Mouse (Mus musculus): Measurements from ENCODE around the gene Arhgap24. TPM values are rescaled to one million over a fixed set of nuclear protein-coding genes. Genes with fewer than 3 reads are reported as not detected.
A peak's percentile ranks its signal among the peaks of the same experiment; 100 is the strongest.

Arhgap24 gene
- total and polyA plus RNA-seq, 2 experiments: 4.6 to 6.9 TPM

DNA sequence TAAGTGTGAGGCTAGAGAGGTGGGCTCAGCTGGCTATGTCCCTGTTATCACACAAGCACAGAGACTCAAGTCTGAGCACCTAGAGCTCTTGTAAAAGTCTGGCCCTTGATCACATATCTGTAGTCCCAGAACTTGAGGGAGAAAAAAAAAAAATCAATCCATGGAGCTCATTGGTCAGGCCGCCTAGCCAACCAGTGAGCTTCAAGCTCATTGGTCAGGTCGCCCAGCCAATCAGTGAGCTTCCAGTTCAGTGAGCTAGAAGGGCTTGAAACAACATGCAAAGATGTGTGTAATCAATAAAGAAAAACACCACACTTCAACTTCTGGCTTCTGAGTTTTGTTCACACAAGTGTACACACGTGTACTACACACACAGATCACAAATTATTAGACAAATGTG, 242.4 kb downstream of the Arhgap24 start:
- WGBS: 93% methylated on average over 3 of the region's 3 CpGs
- Histone ChIP-seq H3K27me3 (ENCODE audit: control insufficient read depth, insufficient read depth, low read length) (no peaks in the 10 kb centered on the region), H3K9ac (ENCODE audit: low read depth, low read length) (no peak overlapping the region), H3K36me3 (ENCODE audit: control insufficient read depth, insufficient read depth, low read length) (no peaks in the 10 kb centered on the region), H3K27ac (replicated peaks; ENCODE audit: insufficient read depth, low read depth, low read length) (no peak overlapping the region), H3K4me3 (ENCODE audit: insufficient read depth, low read depth, low read length) (no peak overlapping the region), H3K4me1 (ENCODE audit: control insufficient read depth, insufficient read depth, low read length) (no peaks in the 10 kb centered on the region), H3K79me2 (ENCODE audit: control insufficient read depth, insufficient read depth, low read length) (no peaks in the 10 kb centered on the region)
- DNase-seq (ENCODE audit: extremely low read depth, low read depth, low spot score): peak; percentile 24
- TF ChIP-seq CTCF (IDR thresholded peaks at IDR 0.05; ENCODE audit: low read depth, low read length) (no peak), POLR2A (IDR thresholded peaks at IDR 0.05; ENCODE audit: extremely low read depth, insufficient read depth, low read length) (no peak)

GRCm38 (mm10) chr5:102724813-102725348, 243.7 kb downstream of the Arhgap24 start:
- Histone ChIP-seq H3K4me3 (ENCODE audit: insufficient read depth, low read depth, low read length) (no peak overlapping the region), H3K27me3 (ENCODE audit: control insufficient read depth, insufficient read depth, low read length) (no peaks in the 10 kb centered on the region), H3K79me2 (ENCODE audit: control insufficient read depth, insufficient read depth, low read length) (no peaks in the 10 kb centered on the region), H3K9ac (ENCODE audit: low read depth, low read length) (no peak overlapping the region), H3K36me3 (ENCODE audit: control insufficient read depth, insufficient read depth, low read length) (no peaks in the 10 kb centered on the region), H3K4me1 (ENCODE audit: control insufficient read depth, insufficient read depth, low read length) (0 out of 2 replicates have a peak, but pooled peaks cover 1% of the 10 kb centered on the region), H3K27ac (replicated peaks; ENCODE audit: insufficient read depth, low read depth, low read length) (no peak overlapping the region)
- TF ChIP-seq POLR2A (IDR thresholded peaks at IDR 0.05; ENCODE audit: extremely low read depth, insufficient read depth, low read length) (no peak), CTCF (IDR thresholded peaks at IDR 0.05; ENCODE audit: low read depth, low read length) (no peak)
- no peak for DNase-seq (ENCODE audit: extremely low read depth, low read depth, low spot score)
- 59% methylated on average over 9 of the region's 9 CpGs for WGBS

- Histone ChIP-seq H3K79me2 (ENCODE audit: control insufficient read depth, insufficient read depth, low read length) (no peaks in the 10 kb centered on the region), H3K27ac (replicated peaks; ENCODE audit: insufficient read depth, low read depth, low read length) (no peak overlapping the region), H3K36me3 (ENCODE audit: control insufficient read depth, insufficient read depth, low read length) (no peaks in the 10 kb centered on the region), H3K4me3 (ENCODE audit: insufficient read depth, low read depth, low read length) (no peak overlapping the region), H3K27me3 (ENCODE audit: control insufficient read depth, insufficient read depth, low read length) (no peaks in the 10 kb centered on the region), H3K4me1 (ENCODE audit: control insufficient read depth, insufficient read depth, low read length) (0 out of 2 replicates have a peak, but pooled peaks cover 1% of the 10 kb centered on the region), H3K9ac (ENCODE audit: low read depth, low read length) (no peak overlapping the region)
- WGBS: 78% methylated on average over 6 of the region's 6 CpGs
- no peak for DNase-seq (ENCODE audit: extremely low read depth, low read depth, low spot score)
- TF ChIP-seq POLR2A (IDR thresholded peaks at IDR 0.05; ENCODE audit: extremely low read depth, insufficient read depth, low read length): no peak
- TF ChIP-seq CTCF (IDR thresholded peaks at IDR 0.05; ENCODE audit: low read depth, low read length): no peak
Observed at GRCm38 (mm10) chr5:102725365-102725764, 244.2 kb downstream of the Arhgap24 start.

GRCm38 (mm10) chr5:102726985-102727384, 245.8 kb downstream of the Arhgap24 start:
- no peaks in the 10 kb centered on the region for H3K27me3 ChIP-seq (ENCODE audit: control insufficient read depth, insufficient read depth, low read length)
- H3K9ac ChIP-seq (ENCODE audit: low read depth, low read length): no peak overlapping the region
- 0 out of 2 replicates have a peak, but pooled peaks cover 1% of the 10 kb centered on the region for H3K4me1 ChIP-seq (ENCODE audit: control insufficient read depth, insufficient read depth, low read length)
- TF ChIP-seq CTCF (IDR thresholded peaks at IDR 0.05; ENCODE audit: low read depth, low read length) (no peak), POLR2A (IDR thresholded peaks at IDR 0.05; ENCODE audit: extremely low read depth, insufficient read depth, low read length) (no peak)
- peak; percentile 20 for DNase-seq (ENCODE audit: extremely low read depth, low read depth, low spot score)
- H3K4me3 ChIP-seq (ENCODE audit: insufficient read depth, low read depth, low read length): no peak overlapping the region
- no peak overlapping the region for H3K27ac ChIP-seq (replicated peaks; ENCODE audit: insufficient read depth, low read depth, low read length)
- no peaks in the 10 kb centered on the region; the same call in 1 of the 2 replicates for H3K79me2 ChIP-seq (ENCODE audit: control insufficient read depth, insufficient read depth, low read length)
- 82% methylated on average over 4 of the region's 4 CpGs for WGBS
- no peaks in the 10 kb centered on the region for H3K36me3 ChIP-seq (ENCODE audit: control insufficient read depth, insufficient read depth, low read length)

DNA sequence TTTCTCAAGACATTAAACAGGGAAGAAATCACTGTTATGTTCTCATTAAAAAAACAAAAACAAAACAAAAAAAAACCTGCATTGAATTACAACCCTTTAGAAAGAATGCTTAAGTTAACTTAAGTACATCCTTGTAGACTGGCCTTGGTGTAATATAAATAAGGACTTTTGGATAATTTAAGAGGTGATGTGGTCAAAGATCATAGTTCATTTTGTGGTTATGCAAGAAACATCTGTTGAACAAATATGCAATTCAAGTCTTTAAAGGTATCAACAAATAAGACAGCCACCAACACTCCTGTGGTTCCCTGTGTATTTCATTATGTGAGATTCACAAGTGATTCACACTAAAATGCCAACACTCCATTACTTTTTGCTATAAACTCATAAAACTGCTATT, 247.3 kb downstream of the Arhgap24 start:
- 0 out of 2 replicates have a peak, but pooled peaks cover 1% of the 10 kb centered on the region for H3K4me1 ChIP-seq (ENCODE audit: control insufficient read depth, insufficient read depth, low read length)
- no peak overlapping the region for H3K27ac ChIP-seq (replicated peaks; ENCODE audit: insufficient read depth, low read depth, low read length)
- H3K9ac ChIP-seq (ENCODE audit: low read depth, low read length): no peak overlapping the region
- TF ChIP-seq POLR2A (IDR thresholded peaks at IDR 0.05; ENCODE audit: extremely low read depth, insufficient read depth, low read length) (no peak), CTCF (IDR thresholded peaks at IDR 0.05; ENCODE audit: low read depth, low read length) (no peak)
- DNase-seq (ENCODE audit: extremely low read depth, low read depth, low spot score): peak; percentile 94
- no peaks in the 10 kb centered on the region for H3K27me3 ChIP-seq (ENCODE audit: control insufficient read depth, insufficient read depth, low read length)
- H3K36me3 ChIP-seq (ENCODE audit: control insufficient read depth, insufficient read depth, low read length): no peaks in the 10 kb centered on the region
- no peak overlapping the region for H3K4me3 ChIP-seq (ENCODE audit: insufficient read depth, low read depth, low read length)
- H3K79me2 ChIP-seq (ENCODE audit: control insufficient read depth, insufficient read depth, low read length): no peaks in the 10 kb centered on the region; the same call in 1 of the 2 replicates

DNA sequence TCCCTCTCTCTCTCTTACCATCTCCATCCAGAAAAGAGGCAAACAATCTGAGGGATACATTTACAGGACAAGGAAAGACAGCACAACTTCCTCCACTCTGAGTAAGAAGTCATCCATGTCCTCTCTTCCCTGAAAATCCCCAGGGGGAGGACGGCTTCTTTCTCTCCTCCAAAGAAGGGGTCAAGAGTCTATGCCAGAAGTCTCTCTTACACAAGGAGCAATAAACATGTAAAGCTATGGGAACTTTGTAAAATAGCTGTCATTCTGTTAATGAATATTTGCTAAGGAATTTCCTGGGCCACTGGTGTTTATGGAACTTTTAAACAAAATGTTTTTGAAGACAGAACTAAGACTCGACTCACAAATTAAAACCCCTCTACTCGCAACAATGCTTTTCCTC, 248.3 kb downstream of the Arhgap24 start:
- H3K4me3 ChIP-seq (ENCODE audit: insufficient read depth, low read depth, low read length): no peak overlapping the region
- H3K4me1 ChIP-seq (ENCODE audit: control insufficient read depth, insufficient read depth, low read length): 0 out of 2 replicates have a peak, but pooled peaks cover 1% of the 10 kb centered on the region
- no peaks in the 10 kb centered on the region for H3K27me3 ChIP-seq (ENCODE audit: control insufficient read depth, insufficient read depth, low read length)
- no peak overlapping the region for H3K9ac ChIP-seq (ENCODE audit: low read depth, low read length)
- no peaks in the 10 kb centered on the region; the same call in 1 of the 2 replicates for H3K79me2 ChIP-seq (ENCODE audit: control insufficient read depth, insufficient read depth, low read length)
- no peaks in the 10 kb centered on the region for H3K36me3 ChIP-seq (ENCODE audit: control insufficient read depth, insufficient read depth, low read length)
- 82% methylated on average over 3 of the region's 3 CpGs for WGBS
- TF ChIP-seq POLR2A (IDR thresholded peaks at IDR 0.05; ENCODE audit: extremely low read depth, insufficient read depth, low read length): no peak
- H3K27ac ChIP-seq (replicated peaks; ENCODE audit: insufficient read depth, low read depth, low read length): peak overlapping the region; percentile 51; the same call in 1 of the 2 replicates
- peak; percentile 45 for DNase-seq (ENCODE audit: extremely low read depth, low read depth, low spot score)
